In genomic region chr7:122101747-122102244, GRCm38 (mm10) we compare ENCODE assay signal across 7 mouse cellular contexts. TPM values are rescaled to one million over a fixed set of nuclear protein-coding genes. Genes with fewer than 3 reads are reported as not detected.
DNase-seq lines count a peak whose midpoint lies in the region; ATAC-seq lines count a peak whose summit lies in the region.

Ndufab1 (minus strand) TSS chr7:122101886.

- H3K36me3 ChIP-seq in embryonic facial prominence, embryonic 10.5 days (replicated peaks), result peaks cover 29% of the 10 kb centered on the region
- peaks cover 35% of the 10 kb centered on the region for H3K36me3 ChIP-seq in limb, embryonic 10.5 days
- H3K36me3 ChIP-seq in midbrain, embryonic 13.5 days, result peaks cover 15% of the 10 kb centered on the region

- peaks cover 14% of the 10 kb centered on the region for H3K4me1 ChIP-seq in embryonic facial prominence, embryonic 10.5 days
- peaks cover 7% of the 10 kb centered on the region for H3K4me1 ChIP-seq in limb, embryonic 10.5 days
- peaks cover 16% of the 10 kb centered on the region for H3K4me1 ChIP-seq in midbrain, embryonic 13.5 days (replicated peaks)

- under 1% methylated on average over 43 of the region's 43 CpGs for WGBS in embryonic facial prominence, embryonic 10.5 days
- 0% methylated on average over 35 of the region's 43 CpGs for WGBS in limb, embryonic 10.5 days
- under 1% methylated on average over 43 of the region's 43 CpGs for WGBS in midbrain, embryonic 13.5 days

- H3K4me3 ChIP-seq in embryonic facial prominence, embryonic 10.5 days, result peak within 1 kb of the TSS; percentile 79
- peak within 1 kb of the TSS; percentile 68 for H3K4me3 ChIP-seq in limb, embryonic 10.5 days
- peak within 1 kb of the TSS; percentile 70 for H3K4me3 ChIP-seq in midbrain, embryonic 13.5 days (replicated peaks)

- H3K27me3 ChIP-seq in embryonic facial prominence, embryonic 10.5 days (replicated peaks; ENCODE audit: low read depth, poor library complexity, severe bottlenecking), result no peaks in the 10 kb centered on the region
- no peaks in the 10 kb centered on the region for H3K27me3 ChIP-seq in limb, embryonic 10.5 days (ENCODE audit: low read depth, poor library complexity, severe bottlenecking)
- H3K27me3 ChIP-seq in midbrain, embryonic 13.5 days, result no peaks in the 10 kb centered on the region

- peak within 1 kb of the TSS; percentile 82 for H3K4me2 ChIP-seq in midbrain, embryonic 13.5 days (replicated peaks)

- ATAC-seq in granulocyte monocyte progenitor cell, adult 5-6 weeks (replicated peaks; ENCODE audit: poor library complexity, severe bottlenecking), result peak; percentile 99
- ATAC-seq in midbrain, embryonic 13.5 days, result peak; percentile 99

- DNase-seq in adrenal gland, postnatal 14 days, result peak; percentile 92
- peak; percentile 91 for DNase-seq in embryonic facial prominence, embryonic 10.5 days (ENCODE audit: low spot score)
- peak; percentile 85 for DNase-seq in kidney, adult 11 months
- DNase-seq in limb, embryonic 10.5 days (ENCODE audit: low spot score), result peak; percentile 87
- DNase-seq in spleen, adult 12 weeks (ENCODE audit: low spot score), result peak; percentile 83

- peak within 1 kb of the TSS; percentile 90 for H3K9ac ChIP-seq in midbrain, embryonic 13.5 days (replicated peaks)

- peak within 1 kb of the TSS; percentile 94 for H3K27ac ChIP-seq in embryonic facial prominence, embryonic 10.5 days (replicated peaks)
- peak within 1 kb of the TSS; percentile 92 for H3K27ac ChIP-seq in limb, embryonic 10.5 days
- H3K27ac ChIP-seq in midbrain, embryonic 13.5 days, result peak within 1 kb of the TSS; percentile 68

- H3K9me3 ChIP-seq in embryonic facial prominence, embryonic 10.5 days, result no peaks in the 10 kb centered on the region
- no peaks in the 10 kb centered on the region for H3K9me3 ChIP-seq in limb, embryonic 10.5 days (replicated peaks)
- H3K9me3 ChIP-seq in midbrain, embryonic 13.5 days, result no peaks in the 10 kb centered on the region

RNA-seq across cellular contexts. Expression of gene Ndufab1, which starts in this region (rescaled TPM):
- total RNA-seq in adrenal gland, postnatal 14 days (2021), result 908 and 937 TPM in 2 replicates
- 763 and 789 TPM in 2 replicates for polyA plus RNA-seq in embryonic facial prominence, embryonic 10.5 days (2016; fragmentation: Nextera tagmentation; extraction: Ambion mirVana)
- total RNA-seq in granulocyte monocyte progenitor cell, adult 5-6 weeks (2014; fragmentation: Nextera tagmentation), result 218 and 319 TPM in 2 replicates
- total RNA-seq in granulocyte monocyte progenitor cell, adult 5-6 weeks (2017), result 102 and 116 TPM in 2 replicates
- 799 and 837 TPM in 2 replicates for polyA plus RNA-seq in limb, embryonic 10.5 days (2016; fragmentation: Nextera tagmentation; extraction: Ambion mirVana)
- polyA plus RNA-seq in midbrain, embryonic 13.5 days (2015; fragmentation: Nextera tagmentation; extraction: Ambion mirVana), result 635 and 660 TPM in 2 replicates

Comparison
In these comparisons a context has a peak if more than half of its experiments do, and no peak if none do; other contexts are left out.
1. Peak in every context shown above with its lines: DNase-seq, ATAC-seq, H3K4me3 ChIP-seq and H3K27ac ChIP-seq.